Mouse (Mus musculus) E14TG2a.4 (cell line): ENCODE measurements around the gene Slc4a1ap.

ENCODE experiments used
- CTCF ChIP-seq: conservative IDR thresholded peaks from 2 replicates; pipeline ENCODE4 v1.5.1; 2014; ENCODE audit warnings: low read length
- NANOG ChIP-seq: IDR thresholded peaks from 2 replicates; pipeline ENCODE4 v1.6.1; 2014; ENCODE audit warnings: borderline replicate concordance, low read length, mixed read lengths
- POU5F1 ChIP-seq: IDR thresholded peaks from 2 replicates; pipeline ENCODE4 v1.6.1; 2014; ENCODE audit warnings: low read length, borderline replicate concordance

- TF ChIP-seq CTCF (no peak), NANOG (no peak), POU5F1 (no peak)
Observed at GRCm38 (mm10) chr5:31528560-31528959, 1.8 kb downstream of the Slc4a1ap start.
